Mouse (Mus musculus): ENCODE data around the gene Krtap5-4. TPM values are rescaled to one million over a fixed set of nuclear protein-coding genes. Genes with fewer than 3 reads are reported as not detected.

The Krtap5-4 gene
- polyA plus RNA-seq, 1 experiment from 2014 or later = not detected

DNA sequence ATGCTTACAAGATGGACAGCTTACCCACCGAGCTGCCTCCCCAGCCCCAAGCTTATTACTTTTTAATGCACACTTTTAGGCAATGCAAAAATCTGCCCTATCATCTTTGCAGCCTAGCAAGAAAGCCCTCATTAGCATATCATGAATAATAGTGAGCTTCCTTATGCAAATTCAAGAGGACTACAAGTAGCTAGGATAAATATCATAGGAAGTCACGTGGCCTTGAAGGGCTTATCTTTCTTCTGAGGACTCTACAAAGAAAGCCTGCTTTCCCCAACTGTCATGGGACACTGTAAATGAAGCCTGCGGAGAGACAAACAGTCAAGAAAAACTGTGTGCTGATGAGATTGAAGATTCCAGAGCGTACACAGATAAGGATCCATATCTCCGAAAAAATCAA, 48.2 kb downstream of the Krtap5-4 start:
- Histone ChIP-seq H3K27me3 (replicated peaks; ENCODE audit: low read depth, poor library complexity, severe bottlenecking) (no peaks in the 10 kb centered on the region; the same call in 1 of the 2 replicates), H3K4me1 (peaks cover 29% of the 10 kb centered on the region), H3K27ac (replicated peaks) (no peak overlapping the region), H3K4me3 (no peak overlapping the region), H3K36me3 (replicated peaks) (no peaks in the 10 kb centered on the region), H3K9me3 (no peaks in the 10 kb centered on the region)
- no peak for DNase-seq (ENCODE audit: low spot score)
- 78% methylated on average over 5 of the region's 5 CpGs for WGBS

DNA sequence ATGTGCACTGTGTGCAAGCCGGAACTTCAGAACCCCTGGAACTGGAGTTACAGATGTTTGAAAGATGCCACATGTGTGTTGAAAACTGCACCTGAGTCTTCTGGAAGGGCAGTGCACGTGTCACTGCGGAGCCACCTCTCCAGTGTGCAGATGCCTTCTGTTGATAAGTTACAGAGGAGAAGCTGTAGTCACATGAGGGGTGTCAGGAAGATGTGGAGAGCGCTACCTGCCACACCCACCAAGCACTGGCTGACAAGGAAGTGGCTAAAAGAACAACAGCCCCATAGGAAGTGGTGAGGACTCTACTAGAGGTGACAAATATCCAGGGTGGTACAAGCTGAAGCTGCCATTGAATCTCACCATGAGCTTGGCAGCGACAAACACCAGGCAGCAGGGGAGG, 50.5 kb downstream of the Krtap5-4 start:
- WGBS = 75% methylated on average over 5 of the region's 5 CpGs
- Histone ChIP-seq H3K4me3 (no peak overlapping the region), H3K9me3 (no peaks in the 10 kb centered on the region), H3K36me3 (replicated peaks) (no peaks in the 10 kb centered on the region), H3K27ac (replicated peaks) (no peak overlapping the region), H3K27me3 (replicated peaks; ENCODE audit: low read depth, poor library complexity, severe bottlenecking) (no peaks in the 10 kb centered on the region; the same call in 1 of the 2 replicates), H3K4me1 (peaks cover 29% of the 10 kb centered on the region)
- no peak for DNase-seq (ENCODE audit: low spot score)

Other genes with a start within 250 kb of the Krtap5-4 start
- gene Mob2, start 242.5 kb upstream of the Krtap5-4 start, polyA plus RNA-seq (2016; fragmentation: Nextera tagmentation; extraction: Ambion mirVana) = 67.4 and 68.0 TPM in 2 replicates
- 3.2 and 3.4 TPM in 2 replicates for gene Dusp8, start 207.7 kb upstream of the Krtap5-4 start, polyA plus RNA-seq (2016; fragmentation: Nextera tagmentation; extraction: Ambion mirVana)
- gene Gm45618, start 182.8 kb upstream of the Krtap5-4 start, polyA plus RNA-seq (2016; fragmentation: Nextera tagmentation; extraction: Ambion mirVana) = not detected in 2 replicates
- gene Gm39115, start 167.5 kb upstream of the Krtap5-4 start, polyA plus RNA-seq (2016; fragmentation: Nextera tagmentation; extraction: Ambion mirVana) = not detected in 2 replicates
- gene Gm45337, start 158.9 kb upstream of the Krtap5-4 start, polyA plus RNA-seq (2016; fragmentation: Nextera tagmentation; extraction: Ambion mirVana) = not detected in 2 replicates
- gene Gm29735, start 146.4 kb upstream of the Krtap5-4 start, polyA plus RNA-seq (2016; fragmentation: Nextera tagmentation; extraction: Ambion mirVana) = not detected in 2 replicates
- gene Gm4553, start 137.8 kb upstream of the Krtap5-4 start, polyA plus RNA-seq (2016; fragmentation: Nextera tagmentation; extraction: Ambion mirVana) = not detected in 2 replicates
- not detected in 2 replicates for gene Krtap5-2, start 127.5 kb upstream of the Krtap5-4 start, polyA plus RNA-seq (2016; fragmentation: Nextera tagmentation; extraction: Ambion mirVana)
- not detected in 2 replicates for gene Gm10153, start 113.2 kb upstream of the Krtap5-4 start, polyA plus RNA-seq (2016; fragmentation: Nextera tagmentation; extraction: Ambion mirVana)
- not detected in 2 replicates for gene Krtap5-3, start 102.2 kb upstream of the Krtap5-4 start, polyA plus RNA-seq (2016; fragmentation: Nextera tagmentation; extraction: Ambion mirVana)
- not detected in 2 replicates for gene Gm7579, start 91.7 kb upstream of the Krtap5-4 start, polyA plus RNA-seq (2016; fragmentation: Nextera tagmentation; extraction: Ambion mirVana)
- gene Krtap5-5, start 73.6 kb upstream of the Krtap5-4 start, polyA plus RNA-seq (2016; fragmentation: Nextera tagmentation; extraction: Ambion mirVana) = not detected in 2 replicates
- not detected in 2 replicates for gene Gm40460, start 62.5 kb upstream of the Krtap5-4 start, polyA plus RNA-seq (2016; fragmentation: Nextera tagmentation; extraction: Ambion mirVana)
- gene Gm2431, start 45.2 kb upstream of the Krtap5-4 start, polyA plus RNA-seq (2016; fragmentation: Nextera tagmentation; extraction: Ambion mirVana) = not detected in 2 replicates
- gene Gm4559, start 29.2 kb upstream of the Krtap5-4 start, polyA plus RNA-seq (2016; fragmentation: Nextera tagmentation; extraction: Ambion mirVana) = not detected in 2 replicates
- gene Krtap5-1, start 6.4 kb upstream of the Krtap5-4 start, polyA plus RNA-seq (2016; fragmentation: Nextera tagmentation; extraction: Ambion mirVana) = not detected in 2 replicates
- gene Ifitm10, start 70.2 kb downstream of the Krtap5-4 start, polyA plus RNA-seq (2016; fragmentation: Nextera tagmentation; extraction: Ambion mirVana) = 2.2 and 3.0 TPM in 2 replicates
- not detected in 2 replicates for gene Gm49369, start 79.1 kb downstream of the Krtap5-4 start, polyA plus RNA-seq (2016; fragmentation: Nextera tagmentation; extraction: Ambion mirVana)
- 151 and 158 TPM in 2 replicates for gene Ctsd, start 84.5 kb downstream of the Krtap5-4 start, polyA plus RNA-seq (2016; fragmentation: Nextera tagmentation; extraction: Ambion mirVana)
- gene Syt8, start 131.3 kb downstream of the Krtap5-4 start, polyA plus RNA-seq (2016; fragmentation: Nextera tagmentation; extraction: Ambion mirVana) = not detected in 2 replicates
- gene Tnni2, start 138.3 kb downstream of the Krtap5-4 start, polyA plus RNA-seq (2016; fragmentation: Nextera tagmentation; extraction: Ambion mirVana) = 1.7 and 2.5 TPM in 2 replicates
- gene Lsp1, start 157.3 kb downstream of the Krtap5-4 start, polyA plus RNA-seq (2016; fragmentation: Nextera tagmentation; extraction: Ambion mirVana) = 20.9 and 21.4 TPM in 2 replicates
- gene Tnnt3, start 195.3 kb downstream of the Krtap5-4 start, polyA plus RNA-seq (2016; fragmentation: Nextera tagmentation; extraction: Ambion mirVana) = 1.4 and 1.6 TPM in 2 replicates
- gene Mrpl23, start 229.1 kb downstream of the Krtap5-4 start, polyA plus RNA-seq (2016; fragmentation: Nextera tagmentation; extraction: Ambion mirVana) = 18.1 and 22.4 TPM in 2 replicates